Mouse (Mus musculus) adipocyte (in vitro differentiated cells): ENCODE data around the gene Usp19.

Source experiments
- DNase-seq: peaks from one replicate; pipeline ENCODE4 v3.0.0-alpha.2; 2016; ENCODE audit warnings: low spot score

Usp19 gene

GRCm38 (mm10) chr9:108499231-108499630, 8.8 kb downstream of the Usp19 start:
- no peak for DNase-seq

GRCm38 (mm10) chr9:108499943-108500342, 9.5 kb downstream of the Usp19 start:
- DNase-seq, result no peak

- DNase-seq, result no peak
Observed at GRCm38 (mm10) chr9:108506901-108507300, 16.5 kb downstream of the Usp19 start.

- DNase-seq, result peak; percentile 98
Observed at GRCm38 (mm10) chr9:108507619-108508434, 17.4 kb downstream of the Usp19 start, which contains the start of gene Qars. Gene Qars (plus strand): TSS chr9:108507706.

- no peak for DNase-seq
Observed at GRCm38 (mm10) chr9:108508776-108509175, 18.4 kb downstream of the Usp19 start.

- DNase-seq, result peak; percentile 96
Observed at GRCm38 (mm10) chr9:108516380-108517251, 26.2 kb downstream of the Usp19 start, which contains the start of gene Qrich1. Gene Qrich1 (plus strand): TSS chr9:108516806.

- DNase-seq, result peak; percentile 82
Observed at GRCm38 (mm10) chr9:108517253-108517930, 27.0 kb downstream of the Usp19 start.

GRCm38 (mm10) chr9:108517931-108518332, 27.5 kb downstream of the Usp19 start:
- peak; percentile 64 for DNase-seq

- DNase-seq, result no peak
Observed at GRCm38 (mm10) chr9:108521604-108522003, 31.2 kb downstream of the Usp19 start.

- no peak for DNase-seq
Observed at GRCm38 (mm10) chr9:108523341-108523740, 32.9 kb downstream of the Usp19 start.

GRCm38 (mm10) chr9:108525400-108525799, 35.0 kb downstream of the Usp19 start:
- DNase-seq, result no peak

- no peak for DNase-seq
Observed at GRCm38 (mm10) chr9:108530954-108531353, 40.6 kb downstream of the Usp19 start.

GRCm38 (mm10) chr9:108531496-108531895, 41.1 kb downstream of the Usp19 start:
- DNase-seq, result no peak

- DNase-seq, result no peak
Observed at GRCm38 (mm10) chr9:108540846-108541245, 50.4 kb downstream of the Usp19 start.

- DNase-seq, result no peak
Observed at GRCm38 (mm10) chr9:108545986-108546385, 55.6 kb downstream of the Usp19 start.

- no peak for DNase-seq
Observed at GRCm38 (mm10) chr9:108546875-108547274, 56.5 kb downstream of the Usp19 start.
